Mouse (Mus musculus): ENCODE results near the gene Rnf227.

The Rnf227 gene

GRCm38 (mm10) chr11:69372056-69372779 is 32.0 kb downstream of the Rnf227 start:
- DNase-seq, result peak; percentile 91 to 94

- DNase-seq, result peak in 1 of 2 experiments; percentile 33
Measured at GRCm38 (mm10) chr11:69372780-69373170, 32.5 kb downstream of the Rnf227 start.

- no peak for DNase-seq
Measured at GRCm38 (mm10) chr11:69373223-69373965, 33.1 kb downstream of the Rnf227 start.

- no peak for DNase-seq
Measured at GRCm38 (mm10) chr11:69375646-69376045, 35.4 kb downstream of the Rnf227 start.

GRCm38 (mm10) chr11:69377766-69378165 is 37.5 kb downstream of the Rnf227 start:
- no peak for DNase-seq

- DNase-seq, result no peak
Measured at GRCm38 (mm10) chr11:69379600-69379999, 39.3 kb downstream of the Rnf227 start.

GRCm38 (mm10) chr11:69381356-69381755 is 41.1 kb downstream of the Rnf227 start:
- peak; percentile 74 to 79 for DNase-seq

GRCm38 (mm10) chr11:69382478-69383105 is 42.3 kb downstream of the Rnf227 start:
- peak in 1 of 2 experiments; percentile 33 for DNase-seq

- DNase-seq, result no peak
Measured at GRCm38 (mm10) chr11:69384979-69385378, 44.7 kb downstream of the Rnf227 start.

- no peak for DNase-seq
Measured at GRCm38 (mm10) chr11:69386758-69387157, 46.5 kb downstream of the Rnf227 start.

- no peak for DNase-seq
Measured at GRCm38 (mm10) chr11:69388680-69389079, 48.4 kb downstream of the Rnf227 start.

- DNase-seq, result peak; percentile 49 to 51
Measured at GRCm38 (mm10) chr11:69389531-69390399, 49.5 kb downstream of the Rnf227 start.

GRCm38 (mm10) chr11:69390400-69391034 is 50.3 kb downstream of the Rnf227 start:
- peak; percentile 79 to 81 for DNase-seq
